Mouse (Mus musculus) layer of hippocampus, adult 18-20 months (tissue): ENCODE data around the gene Cox6b1. TPM values are rescaled to one million over a fixed set of nuclear protein-coding genes. Genes with fewer than 3 reads are reported as not detected.

Experiments used
- DNase-seq, 2 experiments: peaks; one replicate each; pipeline ENCODE4 v3.0.0; 2022; ENCODE audit warnings: low spot score in 2 of 2
- microRNA-seq, 2 experiments: library from miRNA; unstranded; fragments of <30 nt; microRNA quantifications; one replicate each; pipeline ENCODE4 v1.2.0; 2021
- total RNA-seq, 2 experiments: library from RNA; stranded (reverse); gene quantifications; 2 replicates each; pipeline ENCODE4 v1.2.3; 2021

Cox6b1 gene
- total RNA-seq, 2 experiments from 2014 or later, result 599 to 606 TPM

- DNase-seq, result peak in 1 of 2 experiments; percentile 42
Measured at GRCm38 (mm10) chr7:30587842-30588667, 37.9 kb downstream of the Cox6b1 start.

GRCm38 (mm10) chr7:30586455-30587020, 39.4 kb downstream of the Cox6b1 start:
- DNase-seq, result no peak

GRCm38 (mm10) chr7:30585170-30585569, 40.8 kb downstream of the Cox6b1 start:
- DNase-seq, result no peak

GRCm38 (mm10) chr7:30584339-30584738, 41.6 kb downstream of the Cox6b1 start:
- DNase-seq, result no peak

GRCm38 (mm10) chr7:30581547-30581946, 44.4 kb downstream of the Cox6b1 start:
- DNase-seq, result no peak

- DNase-seq, result no peak
Measured at GRCm38 (mm10) chr7:30579950-30580349, 46.0 kb downstream of the Cox6b1 start.

GRCm38 (mm10) chr7:30572969-30573368, 53.0 kb downstream of the Cox6b1 start:
- no peak for DNase-seq

GRCm38 (mm10) chr7:30572389-30572788, 53.6 kb downstream of the Cox6b1 start:
- DNase-seq, result no peak

- no peak for DNase-seq
Measured at GRCm38 (mm10) chr7:30567555-30567954, 58.4 kb downstream of the Cox6b1 start.

Small RNA genes lying within 50 kb of the gene (microRNA-seq; reads per million reads assigned to microRNA genes)
- gene Mir3569, result 0.25 to 0.98 reads per million in 2 experiments

Other genes starting within 250 kb of the Cox6b1 start
- gene Tyrobp, start 212.4 kb downstream of the Cox6b1 start, total RNA-seq, result 10 to 100 TPM; 29.7 to 34.3 TPM
- gene Hcst, start 206.3 kb downstream of the Cox6b1 start, total RNA-seq, result under 1 TPM in 1 of 2 experiments, not detected in 1; 0.99 TPM
- 1 to 10 TPM; 3.0 to 4.2 TPM for gene Nfkbid, start 204.4 kb downstream of the Cox6b1 start, total RNA-seq
- 1,000 to 10,000 TPM; 1,425 to 1,440 TPM for gene Aplp1, start 180.6 kb downstream of the Cox6b1 start, total RNA-seq
- 10 to 100 TPM; 11.9 to 17.4 TPM for gene Kirrel2, start 168.5 kb downstream of the Cox6b1 start, total RNA-seq
- 1 to 10 TPM in 1 of 2 experiments, under 1 TPM in 1; 0.96 to 1.8 TPM for gene Nphs1, start 167.8 kb downstream of the Cox6b1 start, total RNA-seq
- not detected for gene Prodh2, start 132.5 kb downstream of the Cox6b1 start, total RNA-seq
- gene Arhgap33, start 91.1 kb downstream of the Cox6b1 start, total RNA-seq, result 100 to 1,000 TPM in 1 of 2 experiments, 10 to 100 TPM in 1; 97.4 to 108 TPM
- gene Hspb6, start 74.0 kb downstream of the Cox6b1 start, total RNA-seq, result 1 to 10 TPM; 2.6 to 2.9 TPM
- gene Proser3, start 73.9 kb downstream of the Cox6b1 start, total RNA-seq, result 1 to 10 TPM; 4.4 to 5.2 TPM
- 10 to 100 TPM; 40.8 to 43.2 TPM for gene Lin37, start 66.3 kb downstream of the Cox6b1 start, total RNA-seq
- 10 to 100 TPM; 74.6 to 75.2 TPM for gene U2af1l4, start 62.9 kb downstream of the Cox6b1 start, total RNA-seq
- 1 to 10 TPM; 9.1 to 9.2 TPM for gene Gm49396, start 62.8 kb downstream of the Cox6b1 start, total RNA-seq
- 10 to 100 TPM; 89.3 to 91.7 TPM for gene Psenen, start 62.5 kb downstream of the Cox6b1 start, total RNA-seq
- gene Igflr1, start 60.7 kb downstream of the Cox6b1 start, total RNA-seq, result 1 to 10 TPM; 4.9 to 6.4 TPM
- 10 to 100 TPM; 45.3 to 47.8 TPM for gene Kmt2b, start 37.4 kb downstream of the Cox6b1 start, total RNA-seq
- not detected for gene Zbtb32, start 27.2 kb downstream of the Cox6b1 start, total RNA-seq
- under 1 TPM; 0.38 to 0.45 TPM for gene Upk1a, start 13.3 kb downstream of the Cox6b1 start, total RNA-seq
- not detected for gene Etv2, start 9.7 kb upstream of the Cox6b1 start, total RNA-seq
- 10 to 100 TPM; 79.0 to 82.6 TPM for gene Rbm42, start 24.2 kb upstream of the Cox6b1 start, total RNA-seq
- 1 to 10 TPM; 4.6 to 5.4 TPM for gene Haus5, start 38.8 kb upstream of the Cox6b1 start, total RNA-seq
- not detected for gene Pmis2, start 45.5 kb upstream of the Cox6b1 start, total RNA-seq
- not detected for gene 2200002J24Rik, start 72.8 kb upstream of the Cox6b1 start, total RNA-seq
- under 1 TPM; 0.22 to 0.36 TPM for gene Atp4a, start 86.1 kb upstream of the Cox6b1 start, total RNA-seq
- 100 to 1,000 TPM; 109 TPM for gene Tmem147, start 103.4 kb upstream of the Cox6b1 start, total RNA-seq
- gene Gapdhs, start 117.5 kb upstream of the Cox6b1 start, total RNA-seq, result not detected
- gene Sbsn, start 125.3 kb upstream of the Cox6b1 start, total RNA-seq, result 10 to 100 TPM in 1 of 2 experiments, 1 to 10 TPM in 1; 6.9 to 10.1 TPM
- 1 to 10 TPM; 1.1 to 1.8 TPM for gene Dmkn, start 137.6 kb upstream of the Cox6b1 start, total RNA-seq
- gene Krtdap, start 161.7 kb upstream of the Cox6b1 start, total RNA-seq, result not detected
- not detected for gene Ffar2, start 197.6 kb upstream of the Cox6b1 start, total RNA-seq
- gene Ffar3, start 230.0 kb upstream of the Cox6b1 start, total RNA-seq, result not detected
- gene Ffar1, start 235.4 kb upstream of the Cox6b1 start, total RNA-seq, result not detected